Mouse (Mus musculus) liver, embryonic 13.5 days (tissue): ENCODE results near the gene Cnksr1. TPM values are rescaled to one million over a fixed set of nuclear protein-coding genes. Genes with fewer than 3 reads are reported as not detected.

Experiments used
- ATAC-seq: fragments of 200-750 bp; cut with Nextera tagmentation; 2 replicates; pipeline ENCODE4 v1.8.0; 2017; ENCODE audit warnings: low read depth, mild to moderate bottlenecking, moderate number of reproducible peaks, moderate library complexity
- DNase-seq: peaks from one replicate; pipeline ENCODE4 v3.0.0; 2022
- H3K27ac ChIP-seq: fragments of 300-500 bp; sonication (generic); 2 replicates; pipeline ENCODE4 v1.5.1; 2015; ENCODE audit warnings: moderate library complexity, mild to moderate bottlenecking, inconsistent platforms
- H3K27me3 ChIP-seq: fragments of 300-500 bp; sonication (generic); 2 replicates; pipeline ENCODE4 v1.6.1; 2015; ENCODE audit warnings: mild to moderate bottlenecking, inconsistent platforms
- H3K36me3 ChIP-seq: fragments of 300-500 bp; sonication (generic); 2 replicates; pipeline ENCODE4 v1.6.1; 2015; ENCODE audit warnings: mild to moderate bottlenecking, inconsistent platforms
- H3K4me1 ChIP-seq: fragments of 300-500 bp; sonication (generic); replicated peaks from 2 replicates; pipeline ENCODE4 v1.6.1; 2015; ENCODE audit warnings: inconsistent platforms
- H3K4me2 ChIP-seq: fragments of 300-500 bp; sonication (generic); 2 replicates; pipeline ENCODE4 v1.6.1; 2015; ENCODE audit warnings: inconsistent platforms, mild to moderate bottlenecking, moderate library complexity
- H3K4me3 ChIP-seq: fragments of 300-500 bp; sonication (generic); replicated peaks from 2 replicates; pipeline ENCODE4 v1.5.1; 2015; ENCODE audit warnings: mild to moderate bottlenecking, inconsistent platforms
- H3K9ac ChIP-seq: fragments of 300-500 bp; sonication (generic); 2 replicates; pipeline ENCODE4 v1.6.1; 2015; ENCODE audit warnings: mild to moderate bottlenecking, inconsistent platforms
- H3K9me3 ChIP-seq: fragments of 300-500 bp; sonication (generic); replicated peaks from 2 replicates; pipeline ENCODE4 v1.6.1; 2016; ENCODE audit warnings: inconsistent platforms
- WGBS: fragments of 180-500 bp; shearing (Covaris S2); methylation state at CpG from one replicate; pipeline ENCODE4 v1.1.7; 2015; ENCODE audit not compliant: insufficient replicate concordance; 5-methylcytosine and 5-hydroxymethylcytosine counted together
- polyA plus RNA-seq: library from polyadenylated mRNA; unstranded; fragments of >200 nt; fragmentation: Nextera tagmentation; extraction: Ambion mirVana; gene quantifications from 2 replicates; pipeline ENCODE4 v1.2.1, GENCODE M21; 2015

The Cnksr1 gene
- polyA plus RNA-seq, 1 experiment from 2014 or later = 0.07 TPM

- ATAC-seq (no peak), DNase-seq (no peak)
- H3K4me1 ChIP-seq = peaks cover 18% of the 10 kb centered on the region
- H3K4me2 ChIP-seq = peak overlapping the region; percentile 48
- H3K27ac ChIP-seq = no peak overlapping the region
- 0 out of 2 replicates have a peak overlapping the region, but pooled peaks have one; percentile 13 for H3K9ac ChIP-seq
- 24% methylated on average over 19 of the region's 19 CpGs for WGBS
- peak overlapping the region; percentile 27 for H3K4me3 ChIP-seq
- H3K9me3 ChIP-seq = no peaks in the 10 kb centered on the region
- peaks cover 40% of the 10 kb centered on the region for H3K27me3 ChIP-seq
- H3K36me3 ChIP-seq = no peaks in the 10 kb centered on the region
These were observed 469 bp downstream of the Cnksr1 start for GRCm38 (mm10) chr4:134237582-134238278.

GRCm38 (mm10) chr4:134234876-134235275 lies 3.3 kb downstream of the Cnksr1 start:
- Histone ChIP-seq H3K4me2 (no peak overlapping the region), H3K27ac (no peak overlapping the region), H3K9ac (no peak overlapping the region), H3K9me3 (no peaks in the 10 kb centered on the region), H3K27me3 (peaks cover 46% of the 10 kb centered on the region), H3K4me3 (no peak overlapping the region), H3K36me3 (no peaks in the 10 kb centered on the region), H3K4me1 (peaks cover 18% of the 10 kb centered on the region)
- 54% methylated on average over 5 of the region's 5 CpGs for WGBS
- no peak for ATAC-seq
- no peak for DNase-seq

GRCm38 (mm10) chr4:134230431-134230830 lies 7.8 kb downstream of the Cnksr1 start:
- no peak for ATAC-seq
- H3K4me3 ChIP-seq = no peak overlapping the region
- H3K9ac ChIP-seq = no peak overlapping the region
- H3K4me2 ChIP-seq = no peak overlapping the region
- no peak for DNase-seq
- no peaks in the 10 kb centered on the region for H3K4me1 ChIP-seq
- H3K27me3 ChIP-seq = peaks cover 31% of the 10 kb centered on the region; the same call in 1 of the 2 replicates
- H3K36me3 ChIP-seq = no peaks in the 10 kb centered on the region
- H3K9me3 ChIP-seq = no peaks in the 10 kb centered on the region
- 34% methylated on average over 8 of the region's 8 CpGs for WGBS
- no peak overlapping the region for H3K27ac ChIP-seq

GRCm38 (mm10) chr4:134227194-134227593 lies 11.0 kb downstream of the Cnksr1 start, which contains the start of gene Catsper4:
TSS of gene Catsper4 (minus strand) at chr4:134227383.
- DNase-seq = no peak
- Histone ChIP-seq H3K36me3 (no peaks in the 10 kb centered on the region), H3K4me2 (no peak within 1 kb of the TSS), H3K9me3 (no peaks in the 10 kb centered on the region), H3K27ac (no peak within 1 kb of the TSS), H3K4me1 (peaks cover 12% of the 10 kb centered on the region), H3K9ac (no peak within 1 kb of the TSS), H3K27me3 (peaks cover 19% of the 10 kb centered on the region; the same call in 1 of the 2 replicates), H3K4me3 (no peak within 1 kb of the TSS)
- 64% methylated on average over 8 of the region's 8 CpGs for WGBS
- no peak for ATAC-seq

- H3K36me3 ChIP-seq = no peaks in the 10 kb centered on the region
- H3K27me3 ChIP-seq = 0 out of 2 replicates have a peak, but pooled peaks cover 9% of the 10 kb centered on the region
- H3K4me3 ChIP-seq = no peak overlapping the region
- ATAC-seq (peak; percentile 58), DNase-seq (no peak)
- no peak overlapping the region for H3K4me2 ChIP-seq
- no peak overlapping the region for H3K27ac ChIP-seq
- H3K9ac ChIP-seq = no peak overlapping the region
- no peaks in the 10 kb centered on the region for H3K9me3 ChIP-seq
- whole genome bisulfite sequencing = 44% methylated on average over 11 of the region's 11 CpGs
- H3K4me1 ChIP-seq = peaks cover 12% of the 10 kb centered on the region
These were observed 15.2 kb downstream of the Cnksr1 start for GRCm38 (mm10) chr4:134222793-134223600.

GRCm38 (mm10) chr4:134206488-134207053 lies 31.6 kb downstream of the Cnksr1 start:
- DNase-seq = no peak
- 39% methylated on average over 6 of the region's 6 CpGs for WGBS
- no peaks in the 10 kb centered on the region for H3K4me1 ChIP-seq
- 0 out of 2 replicates have a peak, but pooled peaks cover 6% of the 10 kb centered on the region for H3K27me3 ChIP-seq
- no peak for ATAC-seq
- H3K9me3 ChIP-seq = no peaks in the 10 kb centered on the region
- no peak overlapping the region for H3K4me3 ChIP-seq
- H3K4me2 ChIP-seq = no peak overlapping the region
- H3K27ac ChIP-seq = no peak overlapping the region
- no peak overlapping the region for H3K9ac ChIP-seq
- no peaks in the 10 kb centered on the region for H3K36me3 ChIP-seq

- DNase-seq (no peak), ATAC-seq (no peak)
- no peak overlapping the region for H3K9ac ChIP-seq
- no peak overlapping the region for H3K4me3 ChIP-seq
- H3K27me3 ChIP-seq = no peaks in the 10 kb centered on the region
- no peak overlapping the region; the same call in 1 of the 2 replicates for H3K4me2 ChIP-seq
- H3K4me1 ChIP-seq = no peaks in the 10 kb centered on the region
- H3K36me3 ChIP-seq = no peaks in the 10 kb centered on the region
- WGBS = 41% methylated on average over 17 of the region's 17 CpGs
- no peak overlapping the region for H3K27ac ChIP-seq
- H3K9me3 ChIP-seq = no peaks in the 10 kb centered on the region
These were observed 34.8 kb downstream of the Cnksr1 start for GRCm38 (mm10) chr4:134203340-134203896.

GRCm38 (mm10) chr4:134202904-134203303 lies 35.3 kb downstream of the Cnksr1 start, which contains the start of gene Gm7534:
TSS of gene Gm7534 (minus strand) at chr4:134203004.
- Histone ChIP-seq H3K9ac (no peak within 1 kb of the TSS), H3K27me3 (no peaks in the 10 kb centered on the region), H3K27ac (no peak within 1 kb of the TSS), H3K9me3 (no peaks in the 10 kb centered on the region), H3K4me2 (no peak within 1 kb of the TSS; the same call in 1 of the 2 replicates), H3K4me3 (no peak within 1 kb of the TSS), H3K36me3 (no peaks in the 10 kb centered on the region), H3K4me1 (no peaks in the 10 kb centered on the region)
- no peak for DNase-seq
- WGBS = 73% methylated on average over 4 of the region's 4 CpGs
- no peak for ATAC-seq

- no peak overlapping the region for H3K27ac ChIP-seq
- no peak overlapping the region for H3K9ac ChIP-seq
- WGBS = 72% methylated on average over 2 of the region's 2 CpGs
- H3K4me3 ChIP-seq = no peak overlapping the region
- DNase-seq = no peak
- H3K9me3 ChIP-seq = no peaks in the 10 kb centered on the region
- H3K27me3 ChIP-seq = no peaks in the 10 kb centered on the region
- ATAC-seq = no peak
- H3K4me2 ChIP-seq = no peak overlapping the region
- no peaks in the 10 kb centered on the region for H3K36me3 ChIP-seq
- no peaks in the 10 kb centered on the region for H3K4me1 ChIP-seq
These were observed 38.8 kb downstream of the Cnksr1 start for GRCm38 (mm10) chr4:134199371-134199770.

GRCm38 (mm10) chr4:134186268-134186667 lies 51.9 kb downstream of the Cnksr1 start:
- Histone ChIP-seq H3K4me3 (peak overlapping the region; percentile 81), H3K4me2 (peak overlapping the region; percentile 91), H3K36me3 (peaks cover 6% of the 10 kb centered on the region; the same call in 1 of the 2 replicates), H3K4me1 (peaks cover 52% of the 10 kb centered on the region), H3K9me3 (no peaks in the 10 kb centered on the region), H3K27ac (peak overlapping the region; percentile 84), H3K27me3 (no peaks in the 10 kb centered on the region), H3K9ac (peak overlapping the region; percentile 87)
- DNase-seq (peak; percentile 9), ATAC-seq (no peak)
- WGBS = 2% methylated on average over 22 of the region's 22 CpGs

GRCm38 (mm10) chr4:134185569-134185968 lies 52.6 kb downstream of the Cnksr1 start:
- H3K4me1 ChIP-seq = peaks cover 59% of the 10 kb centered on the region
- H3K4me2 ChIP-seq = peak overlapping the region; percentile 91
- WGBS = 76% methylated on average over 3 of the region's 3 CpGs
- no peak for DNase-seq
- ATAC-seq = no peak
- peak overlapping the region; percentile 81 for H3K4me3 ChIP-seq
- H3K27ac ChIP-seq = peak overlapping the region; percentile 84
- H3K9ac ChIP-seq = peak overlapping the region; percentile 87
- H3K27me3 ChIP-seq = no peaks in the 10 kb centered on the region
- no peaks in the 10 kb centered on the region for H3K9me3 ChIP-seq
- peaks cover 6% of the 10 kb centered on the region; the same call in 1 of the 2 replicates for H3K36me3 ChIP-seq
